Mouse (Mus musculus): ENCODE results near the gene 1110008L16Rik. TPM values are rescaled to one million over a fixed set of nuclear protein-coding genes. Genes with fewer than 3 reads are reported as not detected.

1110008L16Rik gene
- total RNA-seq, 2 experiments from 2014 or later: 7.2 to 7.4 TPM

Other genes with a start within 250 kb of the 1110008L16Rik start
- 1 to 10 TPM; 8.2 to 8.8 TPM for gene 2700097O09Rik, start 219.5 kb upstream of the 1110008L16Rik start, total RNA-seq (2021)
- gene Srp54a, start 219.3 kb upstream of the 1110008L16Rik start, total RNA-seq (2021): 10 to 100 TPM; 86.8 to 98.7 TPM
- 10 to 100 TPM; 17.5 to 18.4 TPM for gene Fam177a, start 175.1 kb upstream of the 1110008L16Rik start, total RNA-seq (2021)
- 10 to 100 TPM; 49.5 to 58.1 TPM for gene Srp54b, start 144.5 kb upstream of the 1110008L16Rik start, total RNA-seq (2021)
- not detected for gene 1700047I17Rik2, start 100.0 kb upstream of the 1110008L16Rik start, total RNA-seq (2021)
- 10 to 100 TPM; 32.7 to 34.1 TPM for gene Srp54c, start 69.4 kb upstream of the 1110008L16Rik start, total RNA-seq (2021)
- 10 to 100 TPM; 11.4 to 13.9 TPM for gene Ppp2r3c, start 3.4 kb downstream of the 1110008L16Rik start, total RNA-seq (2021)
- gene Psma6, start 84.6 kb downstream of the 1110008L16Rik start, total RNA-seq (2021): 100 to 1,000 TPM; 144 to 145 TPM
- 10 to 100 TPM; 27.2 to 32.0 TPM for gene Nfkbia, start 193.1 kb downstream of the 1110008L16Rik start, total RNA-seq (2021)

All from left cerebral cortex, adult 18-20 months (tissue).